In the genomic region with DNA sequence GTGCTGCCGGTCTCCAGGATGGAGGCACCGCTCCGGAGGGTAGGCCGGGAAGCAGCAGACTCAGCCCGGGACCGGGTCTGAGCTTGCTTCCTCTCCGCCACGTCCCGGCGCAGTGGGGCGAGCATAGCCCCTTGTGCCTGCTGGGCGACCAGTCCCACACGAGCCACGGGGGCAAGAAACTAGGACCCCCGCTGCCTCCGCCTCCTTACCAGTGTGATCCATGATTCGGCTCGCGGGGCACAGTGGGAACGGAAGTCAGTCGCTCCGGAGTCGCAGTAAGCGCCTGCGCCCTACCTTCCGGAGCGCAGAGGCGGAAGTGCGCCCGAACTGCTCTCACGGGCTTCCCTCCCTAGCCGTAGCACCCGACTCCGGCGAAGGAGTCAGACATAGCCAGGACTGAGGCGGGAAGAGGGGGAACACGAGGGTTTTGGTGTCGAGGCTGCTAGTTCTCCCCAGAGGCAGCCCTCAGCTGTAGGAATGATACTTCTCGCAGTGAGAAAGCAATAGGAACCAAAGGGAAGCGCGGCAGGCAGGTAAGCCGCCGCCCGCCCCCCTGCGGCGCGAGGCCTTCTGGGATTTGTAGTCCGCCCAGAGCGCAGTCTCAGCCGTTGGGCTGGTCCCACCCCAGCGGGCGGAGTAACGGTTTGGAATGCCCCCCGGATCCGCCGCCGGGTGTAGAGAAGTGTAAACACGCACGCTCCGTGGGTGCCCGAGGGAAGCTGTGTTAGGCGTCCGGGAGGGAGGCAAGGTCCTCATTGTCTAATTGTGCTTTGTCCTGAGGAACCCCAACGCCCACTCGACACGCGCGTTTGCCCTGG, we compare ENCODE assay signal across 8 mouse cellular contexts. TPM values are rescaled to one million over a fixed set of nuclear protein-coding genes. Genes with fewer than 3 reads are reported as not detected.
DNase-seq lines count a peak whose midpoint lies in the region; ATAC-seq lines count a peak whose summit lies in the region.

A gene (minus strand): TSS at position 303 of the 818 bp plus-strand sequence.

- DNase-seq in NIH3T3 (ENCODE audit: low read depth) = peak; percentile 97
- peak; percentile 99 for DNase-seq in cerebellum, postnatal 10 days
- peak; percentile 90 to 95 for DNase-seq in frontal cortex, postnatal 14 days (ENCODE audit: low spot score in 2 of 2)
- DNase-seq in layer of hippocampus, postnatal 25 days (ENCODE audit: extremely low spot score in 1 of 2, low spot score in 1 of 2) = peak; percentile 91 to 95
- peak; percentile 94 for DNase-seq in lung, postnatal 25 days (ENCODE audit: low spot score)
- DNase-seq in retina, embryonic 14.5 days (ENCODE audit: low spot score) = peak; percentile 96
- peak; percentile 98 for DNase-seq in thymus, postnatal 4 days

- 0% methylated on average over 68 of the region's 68 CpGs for WGBS in hindbrain, embryonic 13.5 days

- H3K9me3 ChIP-seq in hindbrain, embryonic 13.5 days = no peaks in the 10 kb centered on the region

- ATAC-seq in hindbrain, embryonic 13.5 days (ENCODE audit: low FRiP score) = peak; percentile 98

- peaks cover 27% of the 10 kb centered on the region for H3K4me1 ChIP-seq in hindbrain, embryonic 13.5 days (replicated peaks)

- peak within 1 kb of the TSS; percentile 87 for H3K4me2 ChIP-seq in hindbrain, embryonic 13.5 days

- H3K27ac ChIP-seq in hindbrain, embryonic 13.5 days = peak within 1 kb of the TSS; percentile 96

- H3K4me3 ChIP-seq in hindbrain, embryonic 13.5 days = peak within 1 kb of the TSS; percentile 94

- H3K36me3 ChIP-seq in hindbrain, embryonic 13.5 days = peaks cover under 1% of the 10 kb centered on the region; the same call in 1 of the 2 replicates

- peak within 1 kb of the TSS; percentile 89 for H3K9ac ChIP-seq in hindbrain, embryonic 13.5 days

- H3K27me3 ChIP-seq in hindbrain, embryonic 13.5 days = no peaks in the 10 kb centered on the region

RNA-seq across cellular contexts. Expression of the gene that starts here (rescaled TPM):
- 18.3 and 18.9 TPM in 2 replicates for polyA plus RNA-seq in hindbrain, embryonic 13.5 days (2015; fragmentation: Nextera tagmentation; extraction: Ambion mirVana)
- 10 to 100 TPM; 21.1 to 22.2 TPM for total RNA-seq in layer of hippocampus, postnatal 25 days (2021)

Comparison
In these comparisons a context has a peak if more than half of its experiments do, and no peak if none do; other contexts are left out.
1. Peak in every context shown above with its lines: DNase-seq, ATAC-seq, H3K4me3 ChIP-seq and H3K27ac ChIP-seq.